Comparison of ENCODE assay signal across 19 mouse cellular contexts in the genomic region with DNA sequence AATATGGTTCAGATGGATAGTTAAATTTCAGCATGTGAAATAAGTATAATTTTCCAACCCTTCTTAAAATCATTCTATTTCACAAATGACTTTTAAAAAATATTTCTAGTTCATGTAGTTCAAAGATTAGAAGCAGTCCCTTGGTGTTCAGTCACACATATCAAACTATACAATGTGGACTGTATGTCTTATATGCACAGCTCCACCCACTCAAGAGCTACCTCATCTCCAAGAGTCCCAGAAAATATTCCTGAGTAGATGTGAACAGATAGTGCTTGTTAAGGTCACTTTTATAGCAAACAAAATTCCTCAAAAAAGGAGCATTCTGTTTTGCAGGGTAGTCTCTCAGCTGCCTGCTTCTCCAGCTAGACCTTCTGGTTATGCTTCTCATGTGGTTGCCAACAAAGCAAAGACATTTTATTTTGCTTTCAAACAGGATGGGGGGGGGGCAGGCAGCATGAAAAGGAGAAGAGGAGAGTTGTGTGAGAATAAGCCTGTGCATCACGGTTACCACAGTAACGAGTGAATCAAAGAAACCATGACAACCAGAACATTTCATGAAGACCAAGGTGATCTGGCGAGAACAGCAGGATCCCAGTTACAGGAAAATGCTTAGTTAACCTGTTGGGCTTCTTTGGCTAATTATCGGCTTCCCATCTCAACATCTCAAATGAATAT. TPM values are rescaled to one million over a fixed set of nuclear protein-coding genes. Genes with fewer than 3 reads are reported as not detected.
A peak's percentile ranks its signal among the peaks of the same experiment; 100 is the strongest.
DNase-seq lines count a peak whose midpoint lies in the region; ATAC-seq and TF ChIP-seq lines count a peak whose summit lies in the region.
"Had no signal": no experiment of that assay in that cellular context is flagged by ENCODE, and none has a peak within 500 bp of the region (broad histone marks: within the 10 kb centered on the region; RNA-seq: fewer than 3 reads in every experiment).

No protein-coding gene starts in this region.

- WGBS in midbrain, embryonic 12.5 days: 53% methylated on average over 4 of the region's 4 CpGs
- 51% methylated on average over 4 of the region's 4 CpGs for WGBS in midbrain, embryonic 11.5 days
- WGBS in forebrain, embryonic 14.5 days: 51% methylated on average over 4 of the region's 4 CpGs

- TF ChIP-seq CTCF in layer of hippocampus, adult 2 months (conservative IDR thresholded peaks at IDR 0.05): no peak

- no peaks in the 10 kb centered on the region for H3K36me3 ChIP-seq in midbrain, embryonic 12.5 days
- no peaks in the 10 kb centered on the region for H3K36me3 ChIP-seq in midbrain, embryonic 11.5 days (ENCODE audit: control insufficient read depth, insufficient read depth, low read length)
- H3K36me3 ChIP-seq in forebrain, embryonic 14.5 days (ENCODE audit: control insufficient read depth, insufficient read depth, low read length): no peaks in the 10 kb centered on the region
- H3K36me3 ChIP-seq: limb, embryonic 10.5 days; liver, embryonic 13.5 days; neural tube, embryonic 12.5 days had no signal

- 0 out of 2 replicates have a peak overlapping the region, but pooled peaks have one; percentile 20 for H3K27ac ChIP-seq in midbrain, embryonic 12.5 days (replicated peaks)
- H3K27ac ChIP-seq in midbrain, embryonic 11.5 days (ENCODE audit: low read depth, low read length): no peak overlapping the region
- 0 out of 2 replicates have a peak overlapping the region, but pooled peaks have one; percentile 1 for H3K27ac ChIP-seq in forebrain, embryonic 14.5 days (ENCODE audit: low read depth, low read length)
- peak overlapping the region; percentile 80 for H3K27ac ChIP-seq in layer of hippocampus, adult 2 months
- H3K27ac ChIP-seq: limb, embryonic 10.5 days; liver, embryonic 13.5 days; neural tube, embryonic 12.5 days had no signal

- H3K27me3 ChIP-seq in midbrain, embryonic 12.5 days: no peaks in the 10 kb centered on the region; the same call in 1 of the 2 replicates
- no peaks in the 10 kb centered on the region for H3K27me3 ChIP-seq in midbrain, embryonic 11.5 days (ENCODE audit: control insufficient read depth, insufficient read depth, low read length)
- no peaks in the 10 kb centered on the region for H3K27me3 ChIP-seq in forebrain, embryonic 14.5 days (replicated peaks; ENCODE audit: control insufficient read depth, insufficient read depth, low read length)
- H3K27me3 ChIP-seq: liver, embryonic 13.5 days; neural tube, embryonic 12.5 days had no signal

- DNase-seq in midbrain, embryonic 11.5 days (ENCODE audit: low spot score, missing footprints): no peak
- peak; percentile 55 for DNase-seq in forebrain, embryonic 14.5 days (ENCODE audit: low spot score)
- peak in 1 of 2 experiments; percentile 42 for DNase-seq in layer of hippocampus, adult 2 months (ENCODE audit: low spot score in 2 of 2)
- peak; percentile 10 for DNase-seq in right cerebral cortex, postnatal 14 days
- no peak for DNase-seq in gastrocnemius, adult 8-10 months (ENCODE audit: low spot score in 2 of 2)
- DNase-seq in spleen, postnatal 36 days (ENCODE audit: low spot score in 2 of 2): no peak
- DNase-seq: cerebellum, adult 2 months; gastrocnemius, postnatal 10 days; heart, postnatal 14 days; kidney, postnatal 36 days; liver, embryonic 13.5 days; thymus, postnatal 14 days had no signal

- H3K9ac ChIP-seq in midbrain, embryonic 12.5 days (replicated peaks): no peak overlapping the region
- H3K9ac ChIP-seq in midbrain, embryonic 11.5 days (ENCODE audit: low read length): no peak overlapping the region
- no peak overlapping the region for H3K9ac ChIP-seq in forebrain, embryonic 14.5 days (ENCODE audit: low read length)
- H3K9ac ChIP-seq: liver, embryonic 13.5 days; neural tube, embryonic 12.5 days had no signal

- H3K4me3 ChIP-seq in midbrain, embryonic 12.5 days: no peak overlapping the region
- H3K4me3 ChIP-seq in midbrain, embryonic 11.5 days (ENCODE audit: low read depth, low read length): no peak overlapping the region
- H3K4me3 ChIP-seq in forebrain, embryonic 14.5 days (ENCODE audit: low read depth, low read length): no peak overlapping the region
- no peak overlapping the region for H3K4me3 ChIP-seq in layer of hippocampus, adult 2 months
- H3K4me3 ChIP-seq: limb, embryonic 10.5 days; liver, embryonic 13.5 days; megakaryocyte, embryonic 14.5 days; neural tube, embryonic 12.5 days had no signal

- H3K4me1 ChIP-seq in midbrain, embryonic 12.5 days: 0 out of 2 replicates have a peak, but pooled peaks cover 8% of the 10 kb centered on the region
- no peaks in the 10 kb centered on the region for H3K4me1 ChIP-seq in midbrain, embryonic 11.5 days (ENCODE audit: control insufficient read depth, insufficient read depth, low read length)
- H3K4me1 ChIP-seq in forebrain, embryonic 14.5 days (ENCODE audit: control insufficient read depth, insufficient read depth, low read length): no peaks in the 10 kb centered on the region
- H3K4me1 ChIP-seq: limb, embryonic 10.5 days; liver, embryonic 13.5 days; megakaryocyte, embryonic 14.5 days; neural tube, embryonic 12.5 days had no signal

- peak; percentile 63; the same call in 1 of the 2 replicates for ATAC-seq in midbrain, embryonic 12.5 days (ENCODE audit: low FRiP score, low read depth)
- ATAC-seq in midbrain, embryonic 11.5 days (ENCODE audit: low FRiP score): no peak
- peak; percentile 68; the same call in 1 of the 2 replicates for ATAC-seq in forebrain, embryonic 14.5 days
- ATAC-seq: CD4-positive, CD25-positive, alpha-beta regulatory T cell, adult 4 months; intestine, embryonic 16.5 days; lung, postnatal 0 days had no signal

- no peak overlapping the region for H3K4me2 ChIP-seq in midbrain, embryonic 12.5 days (replicated peaks)
- no peak overlapping the region for H3K4me2 ChIP-seq in midbrain, embryonic 11.5 days
- no peak overlapping the region for H3K4me2 ChIP-seq in forebrain, embryonic 14.5 days (ENCODE audit: low read length)
- H3K4me2 ChIP-seq: liver, embryonic 13.5 days; neural tube, embryonic 12.5 days had no signal

- no peaks in the 10 kb centered on the region for H3K9me3 ChIP-seq in midbrain, embryonic 12.5 days
- H3K9me3 ChIP-seq in midbrain, embryonic 11.5 days (ENCODE audit: control insufficient read depth, low read length): no peaks in the 10 kb centered on the region
- no peaks in the 10 kb centered on the region for H3K9me3 ChIP-seq in forebrain, embryonic 14.5 days (replicated peaks; ENCODE audit: control insufficient read depth, low read length)
- H3K9me3 ChIP-seq: limb, embryonic 10.5 days; liver, embryonic 13.5 days; megakaryocyte, embryonic 14.5 days; neural tube, embryonic 12.5 days had no signal

RNA-seq across cellular contexts. Expression of a gene that starts 19.1 kb away (rescaled TPM):
- not detected in 2 replicates for polyA plus RNA-seq in midbrain, embryonic 12.5 days (2016; fragmentation: Nextera tagmentation; extraction: Ambion mirVana)
- polyA plus RNA-seq in midbrain, embryonic 11.5 days (2014; fragmentation: Nextera tagmentation; extraction: Ambion mirVana): not detected in 2 replicates
- polyA plus RNA-seq in forebrain, embryonic 14.5 days (2014; fragmentation: Nextera tagmentation; extraction: Ambion mirVana): 0.05 TPM in 1 of 2 replicates, not detected in the other
- total RNA-seq in layer of hippocampus, adult 2 months (2021): under 1 TPM in 1 of 2 experiments, not detected in 1; 0.12 TPM
- not detected for total RNA-seq in gastrocnemius, adult 8-10 months (2022)
- total RNA-seq: gastrocnemius, postnatal 10 days; heart, postnatal 14 days had no signal
- polyA plus RNA-seq: CD4-positive, CD25-positive, alpha-beta regulatory T cell, adult 4 months; limb, embryonic 10.5 days; neural tube, embryonic 12.5 days had no signal

RNA-seq across cellular contexts. Expression of a gene that starts 34.6 kb away (rescaled TPM):
- 83.4 and 88.1 TPM in 2 replicates for polyA plus RNA-seq in midbrain, embryonic 12.5 days (2016; fragmentation: Nextera tagmentation; extraction: Ambion mirVana)
- 97.9 and 102 TPM in 2 replicates for polyA plus RNA-seq in midbrain, embryonic 11.5 days (2014; fragmentation: Nextera tagmentation; extraction: Ambion mirVana)
- polyA plus RNA-seq in forebrain, embryonic 14.5 days (2014; fragmentation: Nextera tagmentation; extraction: Ambion mirVana): 123 and 138 TPM in 2 replicates
- total RNA-seq in layer of hippocampus, adult 2 months (2021): 10 to 100 TPM; 18.5 to 22.0 TPM
- total RNA-seq in gastrocnemius, adult 8-10 months (2022): not detected
- total RNA-seq: gastrocnemius, postnatal 10 days had no signal
- polyA plus RNA-seq: CD4-positive, CD25-positive, alpha-beta regulatory T cell, adult 4 months had no signal

RNA-seq across cellular contexts. Expression of a gene that starts 36.1 kb away (rescaled TPM):
- 364 and 366 TPM in 2 replicates for polyA plus RNA-seq in midbrain, embryonic 12.5 days (2016; fragmentation: Nextera tagmentation; extraction: Ambion mirVana)
- polyA plus RNA-seq in midbrain, embryonic 11.5 days (2014; fragmentation: Nextera tagmentation; extraction: Ambion mirVana): 318 and 322 TPM in 2 replicates
- polyA plus RNA-seq in forebrain, embryonic 14.5 days (2014; fragmentation: Nextera tagmentation; extraction: Ambion mirVana): 515 and 569 TPM in 2 replicates
- total RNA-seq in layer of hippocampus, adult 2 months (2021): 100 to 1,000 TPM; 365 to 379 TPM
- total RNA-seq in gastrocnemius, adult 8-10 months (2022): under 1 TPM in 1 of 4 experiments, not detected in 3; 0.43 TPM

Comparison
In these comparisons a context has a peak if more than half of its experiments do, and no peak if none do; other contexts are left out.
1. DNase-seq: peak in forebrain, embryonic 14.5 days (single experiment) and right cerebral cortex, postnatal 14 days (single experiment); none in midbrain, embryonic 11.5 days (single experiment), gastrocnemius, adult 8-10 months (0 of 2) and spleen, postnatal 36 days (0 of 2).